Mouse (Mus musculus) urinary bladder, postnatal 14 days (tissue): ENCODE results near the gene Strada.
"Not testable (repeated sequence)": the region's sequence is repeated elsewhere in the genome, so short reads cannot be mapped to it uniquely, and the experiment has no call there.

Experiments used
- DNase-seq: peaks from one replicate; pipeline ENCODE4 v3.0.0; 2021; ENCODE audit warnings: low spot score

Gene Strada

DNA sequence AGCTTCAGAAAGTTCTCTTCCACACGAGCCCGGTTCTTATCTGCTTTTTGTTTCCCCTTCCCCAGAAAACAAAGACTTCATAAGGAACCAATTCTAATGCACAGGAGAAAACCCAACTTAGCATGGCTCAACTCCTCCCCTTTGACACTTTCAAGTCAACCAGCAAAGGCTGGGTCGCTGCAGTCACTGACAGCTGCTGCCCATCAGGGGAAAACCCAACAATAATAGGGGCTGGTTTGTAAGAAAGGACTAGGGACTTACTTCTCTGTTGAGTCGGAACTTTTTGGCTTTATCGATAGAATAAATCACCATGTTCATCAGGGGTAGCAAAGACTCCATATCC lies at the start of gene Strada:
Gene Strada (minus strand): TSS at position 46 of the 343 bp plus-strand sequence.
- no peak for DNase-seq

- DNase-seq, result no peak
Measured at GRCm38 (mm10) chr11:106249326-106249725, 47.4 kb upstream of the Strada start.

- no peak for DNase-seq
Measured at GRCm38 (mm10) chr11:106246834-106247233, 44.9 kb upstream of the Strada start.

GRCm38 (mm10) chr11:106233978-106234377 lies 32.0 kb upstream of the Strada start:
- DNase-seq, result not testable (repeated sequence)

GRCm38 (mm10) chr11:106220603-106221002 lies 18.6 kb upstream of the Strada start:
- DNase-seq, result no peak

GRCm38 (mm10) chr11:106216730-106217490 lies 14.9 kb upstream of the Strada start, which contains the start of gene Ddx42:
Ddx42 (plus strand) TSS chr11:106216926.
- DNase-seq, result peak; percentile 91

GRCm38 (mm10) chr11:106215927-106216729 lies 14.2 kb upstream of the Strada start, which contains the start of gene Ccdc47:
Ccdc47 (minus strand) TSS chr11:106216344.
- DNase-seq, result peak; percentile 95

- no peak for DNase-seq
Measured at GRCm38 (mm10) chr11:106215450-106215859, 13.5 kb upstream of the Strada start.

- DNase-seq, result no peak
Measured at GRCm38 (mm10) chr11:106214856-106215255, 12.9 kb upstream of the Strada start.

DNA sequence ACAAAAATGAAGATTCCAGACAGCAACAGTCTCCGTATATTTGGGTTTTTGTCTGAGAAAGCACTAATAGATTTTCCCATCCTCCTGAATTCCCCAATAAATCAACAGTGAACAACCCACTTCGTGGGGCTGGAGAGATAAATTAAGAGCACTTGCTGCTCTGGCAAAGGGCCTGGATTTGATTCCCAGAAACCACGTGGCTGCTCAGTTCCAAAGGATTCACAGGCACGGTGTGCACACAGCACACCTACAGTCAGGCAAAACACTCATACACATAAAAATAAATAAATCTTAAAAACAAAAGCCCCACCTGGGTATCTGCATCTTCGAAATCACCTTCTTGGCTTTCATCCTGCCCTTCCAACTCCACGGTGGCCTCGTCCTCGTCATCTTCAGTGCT lies 10.8 kb upstream of the Strada start:
- no peak for DNase-seq

DNA sequence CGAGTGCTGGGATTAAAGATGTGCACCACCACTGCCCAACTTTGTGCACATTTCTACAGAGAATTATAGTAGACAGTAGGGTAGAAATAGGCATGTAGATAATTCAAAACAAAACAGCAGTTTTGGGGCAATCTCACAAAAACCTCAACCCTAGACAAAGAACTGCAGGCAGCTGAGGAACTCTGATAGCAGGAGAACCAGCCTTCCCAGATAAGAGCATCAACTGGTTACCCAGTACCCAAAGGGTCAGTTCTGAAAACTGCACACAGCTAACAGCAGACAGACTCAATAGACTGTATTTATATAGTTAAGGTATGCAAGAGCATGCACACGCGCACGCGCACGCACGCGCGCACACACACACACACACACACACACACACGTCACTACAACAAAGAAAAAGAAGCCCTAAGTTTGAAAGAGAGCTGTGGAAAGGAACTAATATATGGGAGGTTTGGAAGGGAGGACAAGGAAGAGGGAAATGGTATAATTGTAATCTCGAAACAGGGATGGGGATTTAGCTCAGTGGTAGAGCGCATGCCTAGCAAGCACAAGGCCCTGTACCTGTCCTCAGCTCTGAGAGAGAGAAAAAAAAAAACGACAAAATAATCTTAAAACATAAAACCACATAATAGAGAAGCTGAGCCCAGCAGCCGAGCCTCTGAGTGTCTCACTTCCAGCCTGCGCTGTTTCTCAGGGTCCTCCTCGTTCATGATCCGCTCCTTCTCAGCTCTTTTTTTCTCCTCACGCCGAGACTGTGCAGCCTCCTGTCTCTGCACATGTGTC lies 438 bp downstream of the Strada start:
- no peak for DNase-seq

DNA sequence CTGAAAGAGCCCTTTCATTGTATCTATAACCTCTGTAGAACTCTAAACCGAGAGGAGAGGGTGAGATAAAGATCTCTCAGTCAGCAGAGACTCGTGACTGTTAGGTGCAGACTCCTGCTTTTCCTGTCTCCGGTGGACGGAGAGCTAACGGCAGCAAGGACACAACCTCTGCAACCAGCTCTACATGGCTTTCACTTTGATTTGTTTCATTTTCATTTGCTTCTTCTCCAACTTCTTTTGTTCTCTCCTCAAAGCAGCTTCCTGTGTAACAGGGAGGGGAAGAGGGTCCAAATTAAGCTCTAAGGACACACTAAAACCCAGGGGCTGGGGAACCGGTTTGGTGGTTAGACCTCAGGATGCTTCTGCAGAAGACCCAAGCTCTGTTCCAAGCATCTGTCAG lies 1.2 kb downstream of the Strada start:
- DNase-seq, result no peak

- not testable (repeated sequence) for DNase-seq
Measured at GRCm38 (mm10) chr11:106199997-106200396, 2.0 kb downstream of the Strada start.

GRCm38 (mm10) chr11:106198277-106198676 lies 3.7 kb downstream of the Strada start:
- DNase-seq, result no peak

- no peak for DNase-seq
Measured at GRCm38 (mm10) chr11:106195341-106195740, 6.6 kb downstream of the Strada start.

- no peak for DNase-seq
Measured at GRCm38 (mm10) chr11:106194891-106195290, 7.1 kb downstream of the Strada start.

- no peak for DNase-seq
Measured at GRCm38 (mm10) chr11:106194155-106194541, 7.8 kb downstream of the Strada start.

- peak; percentile 98 for DNase-seq
Measured at GRCm38 (mm10) chr11:106193371-106194154, 8.4 kb downstream of the Strada start.

- peak; percentile 24 for DNase-seq
Measured at GRCm38 (mm10) chr11:106192657-106193370, 9.2 kb downstream of the Strada start.

DNA sequence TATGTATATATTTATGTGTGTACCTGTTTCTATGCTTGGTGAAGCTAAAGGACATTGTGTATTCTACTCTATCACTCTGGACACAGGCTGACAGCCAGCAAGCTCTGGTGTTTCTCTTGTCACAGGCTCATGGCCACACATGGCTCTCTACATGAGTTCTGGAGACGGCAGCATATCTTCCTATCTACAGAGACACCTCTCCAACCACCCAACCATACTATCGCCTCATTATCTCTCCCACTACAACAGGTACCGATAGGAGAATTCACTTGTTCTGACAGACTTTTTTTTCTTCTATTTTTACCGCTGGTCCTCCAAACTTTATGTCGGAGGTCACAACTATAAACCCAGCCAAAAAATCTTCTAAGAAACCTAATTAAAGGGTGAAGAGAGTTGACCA lies 9.7 kb downstream of the Strada start:
- no peak for DNase-seq

DNA sequence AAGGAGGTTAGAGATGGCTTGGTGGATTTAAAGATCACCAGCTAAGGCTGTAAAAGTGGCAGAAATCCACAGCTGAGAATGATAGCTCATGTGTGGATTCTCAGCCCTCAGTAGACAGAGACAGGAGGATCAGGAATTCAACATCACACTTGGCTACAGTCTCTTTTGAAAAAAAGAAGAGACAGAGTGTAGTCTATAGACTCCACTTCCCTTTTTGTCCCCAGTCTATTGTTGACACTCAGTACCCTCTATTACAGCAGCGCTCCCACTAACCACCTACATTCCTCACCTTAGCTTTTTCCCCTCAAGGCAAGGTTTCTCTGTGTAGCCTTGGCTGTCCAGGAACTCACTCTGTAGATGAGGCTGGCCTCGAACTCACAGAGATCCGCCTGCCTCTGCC lies 10.3 kb downstream of the Strada start:
- no peak for DNase-seq
